Mouse (Mus musculus): ENCODE measurements around the gene Spsb3. TPM values are rescaled to one million over a fixed set of nuclear protein-coding genes. Genes with fewer than 3 reads are reported as not detected.

The Spsb3 gene
- polyA plus RNA-seq, 1 experiment = 76.9 TPM

DNA sequence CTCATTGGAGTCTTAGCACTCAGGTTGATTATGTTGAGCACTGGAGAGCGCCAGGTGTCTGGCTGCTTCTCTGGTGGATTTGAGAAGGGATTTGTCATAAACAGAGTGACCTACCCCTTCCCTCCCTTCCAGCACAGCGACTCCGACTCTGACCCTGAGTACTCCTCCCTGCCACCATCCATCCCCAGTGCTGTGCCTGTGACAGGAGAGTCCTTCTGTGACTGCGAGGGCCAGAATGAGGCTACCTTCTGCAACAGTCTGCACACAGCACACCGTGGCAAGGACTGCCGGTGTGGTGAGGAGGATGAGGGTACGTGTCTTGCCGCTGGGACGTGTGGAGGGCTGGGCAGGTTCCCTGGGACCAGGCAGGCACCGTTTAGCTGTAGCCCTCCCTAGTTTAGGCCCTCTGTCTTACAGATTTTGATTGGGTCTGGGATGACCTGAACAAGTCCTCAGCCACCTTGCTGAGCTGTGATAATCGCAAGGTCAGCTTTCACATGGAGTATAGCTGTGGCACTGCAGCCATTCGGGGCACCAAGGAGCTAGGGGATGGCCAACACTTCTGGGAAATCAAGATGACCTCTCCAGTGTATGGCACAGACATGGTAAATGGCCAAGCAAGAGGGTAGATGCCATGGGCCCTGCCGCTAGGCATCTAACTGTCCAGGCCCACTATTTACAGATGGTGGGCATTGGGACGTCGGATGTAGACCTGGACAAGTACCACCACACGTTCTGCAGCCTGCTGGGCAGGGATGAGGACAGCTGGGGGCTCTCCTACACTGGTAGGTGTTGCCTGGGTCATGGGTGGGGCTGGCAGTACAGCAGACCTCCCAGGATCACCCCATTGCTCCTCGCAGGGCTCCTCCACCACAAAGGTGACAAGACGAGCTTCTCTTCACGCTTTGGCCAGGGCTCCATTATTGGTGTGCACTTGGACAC, 4.0 kb downstream of the Spsb3 start:
- H3K27me3 ChIP-seq (ENCODE audit: control insufficient read depth, insufficient read depth, low read length) = no peaks in the 10 kb centered on the region
- TF ChIP-seq CTCF (IDR thresholded peaks at IDR 0.05; ENCODE audit: extremely low read depth, insufficient read depth, insufficient read length, insufficient replicate concordance) (no peak), POLR2A (IDR thresholded peaks at IDR 0.05; ENCODE audit: low read depth, low read length) (no peak)
- DNase-seq (ENCODE audit: low read depth in 1 of 2, low spot score in 2 of 2) = no peak
- peaks cover 14% of the 10 kb centered on the region for H3K4me1 ChIP-seq (ENCODE audit: control insufficient read depth, insufficient read depth, insufficient read length)
- H3K36me3 ChIP-seq (ENCODE audit: control insufficient read depth, insufficient read depth, low read length) = peaks cover 19% of the 10 kb centered on the region
- 89% methylated on average over 19 of the region's 19 CpGs for WGBS
- no peak overlapping the region for H3K27ac ChIP-seq (ENCODE audit: insufficient read depth, low read length)
- no peak overlapping the region for H3K4me3 ChIP-seq (ENCODE audit: extremely low read depth, insufficient read depth, insufficient read length)

DNA sequence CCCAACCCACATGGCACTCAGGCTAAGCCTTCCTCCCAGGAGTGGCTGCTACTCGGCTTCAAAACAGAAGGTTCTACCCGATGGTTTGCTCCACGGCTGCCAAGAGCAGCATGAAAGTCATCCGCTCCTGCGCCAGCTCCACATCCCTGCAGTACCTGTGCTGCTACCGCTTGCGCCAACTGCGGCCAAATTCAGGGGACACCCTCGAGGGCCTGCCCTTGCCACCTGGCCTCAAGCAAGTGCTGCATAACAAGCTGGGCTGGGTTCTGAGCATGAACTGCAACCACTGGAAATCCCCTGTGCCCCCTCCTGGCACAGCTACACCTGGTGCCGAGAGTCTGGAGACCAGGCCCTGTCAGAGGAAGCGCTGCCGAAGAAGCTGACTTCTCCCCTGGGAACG, 4.9 kb downstream of the Spsb3 start:
- Histone ChIP-seq H3K4me3 (ENCODE audit: extremely low read depth, insufficient read depth, insufficient read length) (no peak overlapping the region), H3K36me3 (ENCODE audit: control insufficient read depth, insufficient read depth, low read length) (peaks cover 19% of the 10 kb centered on the region), H3K27ac (ENCODE audit: insufficient read depth, low read length) (no peak overlapping the region), H3K27me3 (ENCODE audit: control insufficient read depth, insufficient read depth, low read length) (no peaks in the 10 kb centered on the region), H3K4me1 (ENCODE audit: control insufficient read depth, insufficient read depth, insufficient read length) (peaks cover 13% of the 10 kb centered on the region)
- TF ChIP-seq POLR2A (IDR thresholded peaks at IDR 0.05; ENCODE audit: low read depth, low read length) (no peak), CTCF (IDR thresholded peaks at IDR 0.05; ENCODE audit: extremely low read depth, insufficient read depth, insufficient read length, insufficient replicate concordance) (no peak)
- 75% methylated on average over 13 of the region's 13 CpGs for WGBS
- DNase-seq (ENCODE audit: low read depth in 1 of 2, low spot score in 2 of 2) = no peak

DNA sequence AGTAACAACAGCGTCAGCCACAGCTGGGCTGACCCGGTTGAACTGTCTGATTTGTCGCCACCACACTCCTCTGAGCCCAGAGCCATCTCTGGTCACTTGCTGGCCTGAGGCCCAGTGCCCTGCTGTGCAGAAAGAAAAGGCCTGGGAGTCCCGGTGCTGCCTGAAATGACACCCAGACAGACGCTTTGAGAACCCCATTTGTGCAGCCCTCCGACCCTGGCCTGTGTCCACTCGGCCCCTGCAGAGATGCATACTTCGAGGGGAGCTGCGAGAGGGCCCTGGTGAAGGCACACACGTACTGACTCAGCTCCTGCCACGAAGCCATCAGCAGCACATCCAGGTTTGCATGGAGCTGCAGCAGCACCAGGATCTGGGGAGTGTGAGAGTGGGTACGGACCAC, 6.3 kb downstream of the Spsb3 start:
- peaks cover 15% of the 10 kb centered on the region for H3K4me1 ChIP-seq (ENCODE audit: control insufficient read depth, insufficient read depth, insufficient read length)
- no peak for DNase-seq (ENCODE audit: low read depth in 1 of 2, low spot score in 2 of 2)
- WGBS = 95% methylated on average over 12 of the region's 12 CpGs
- H3K27me3 ChIP-seq (ENCODE audit: control insufficient read depth, insufficient read depth, low read length) = no peaks in the 10 kb centered on the region
- H3K36me3 ChIP-seq (ENCODE audit: control insufficient read depth, insufficient read depth, low read length) = peaks cover 19% of the 10 kb centered on the region
- H3K4me3 ChIP-seq (ENCODE audit: extremely low read depth, insufficient read depth, insufficient read length) = no peak overlapping the region
- no peak for TF ChIP-seq POLR2A (IDR thresholded peaks at IDR 0.05; ENCODE audit: low read depth, low read length)
- TF ChIP-seq CTCF (IDR thresholded peaks at IDR 0.05; ENCODE audit: extremely low read depth, insufficient read depth, insufficient read length, insufficient replicate concordance) = no peak
- H3K27ac ChIP-seq (ENCODE audit: insufficient read depth, low read length) = no peak overlapping the region

DNA sequence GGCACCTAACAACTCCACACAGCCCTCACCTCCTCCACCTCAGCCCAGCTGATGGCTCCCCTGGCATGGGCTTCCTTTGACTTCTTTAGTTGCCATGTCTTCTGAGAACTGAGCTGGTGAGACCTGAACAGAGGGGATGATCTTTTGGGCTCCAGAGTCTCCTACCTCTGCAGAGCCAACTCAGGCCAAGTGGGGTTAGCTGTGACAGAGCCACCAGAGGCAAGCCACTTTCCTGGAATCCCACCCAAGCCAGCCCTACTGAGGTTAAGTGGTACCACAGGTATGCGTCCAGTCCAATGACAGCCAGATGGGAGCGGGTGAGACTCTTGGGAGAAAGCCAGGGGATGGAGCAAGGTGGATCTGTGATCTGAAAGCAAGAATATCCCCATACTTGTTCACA, 6.8 kb downstream of the Spsb3 start:
- Histone ChIP-seq H3K4me3 (ENCODE audit: extremely low read depth, insufficient read depth, insufficient read length) (no peak overlapping the region), H3K4me1 (ENCODE audit: control insufficient read depth, insufficient read depth, insufficient read length) (peaks cover 14% of the 10 kb centered on the region), H3K36me3 (ENCODE audit: control insufficient read depth, insufficient read depth, low read length) (peaks cover 19% of the 10 kb centered on the region), H3K27me3 (ENCODE audit: control insufficient read depth, insufficient read depth, low read length) (no peaks in the 10 kb centered on the region), H3K27ac (ENCODE audit: insufficient read depth, low read length) (no peak overlapping the region)
- WGBS = 91% methylated on average over 2 of the region's 2 CpGs
- TF ChIP-seq POLR2A (IDR thresholded peaks at IDR 0.05; ENCODE audit: low read depth, low read length) = no peak
- no peak for TF ChIP-seq CTCF (IDR thresholded peaks at IDR 0.05; ENCODE audit: extremely low read depth, insufficient read depth, insufficient read length, insufficient replicate concordance)
- no peak for DNase-seq (ENCODE audit: low read depth in 1 of 2, low spot score in 2 of 2)

DNA sequence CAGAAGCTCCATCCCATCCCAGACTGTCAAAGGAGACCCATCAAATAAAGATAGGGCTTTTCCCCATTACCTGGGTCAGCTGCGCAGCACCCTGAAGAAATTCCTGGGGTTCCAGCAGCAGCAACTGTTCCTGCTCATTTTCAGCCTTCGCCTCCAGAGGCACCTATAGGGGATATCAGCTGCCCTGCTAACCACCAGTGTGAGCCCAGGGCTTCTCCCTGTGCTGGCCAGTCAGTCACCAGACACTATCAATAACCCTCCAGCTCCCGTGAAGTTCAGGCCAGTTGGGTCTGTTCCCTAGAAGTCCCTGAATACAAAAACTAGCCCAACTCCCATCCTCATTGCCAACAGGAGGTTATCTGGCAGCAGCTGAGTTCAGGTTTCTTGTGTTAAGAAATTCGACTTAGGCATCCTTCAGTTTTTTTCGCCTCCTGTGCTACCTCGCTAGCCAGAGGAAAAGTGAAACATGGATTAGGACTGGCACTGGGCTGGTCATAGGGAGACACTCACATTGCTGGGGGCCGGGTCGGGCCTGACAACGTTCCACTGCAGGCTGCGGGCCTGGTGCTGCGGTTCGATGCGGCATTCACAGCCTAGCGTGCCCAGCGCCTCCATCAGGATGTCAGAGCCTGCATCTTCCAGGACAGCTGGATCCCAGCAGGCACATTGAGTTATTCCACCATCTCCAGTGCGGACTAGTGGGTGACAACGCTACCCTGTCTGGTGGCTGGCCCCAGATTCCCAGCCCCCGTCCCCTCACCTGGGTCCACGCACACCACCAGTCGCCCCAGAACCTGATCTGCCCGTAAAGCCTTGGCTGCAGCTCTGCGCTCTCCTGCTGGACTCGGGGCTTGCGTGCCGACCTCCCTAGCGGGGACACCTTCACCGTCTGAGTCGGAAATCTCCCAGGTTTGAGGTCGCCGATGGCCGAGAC, 7.9 kb downstream of the Spsb3 start:
- Histone ChIP-seq H3K4me3 (ENCODE audit: extremely low read depth, insufficient read depth, insufficient read length) (peak overlapping the region; percentile 86), H3K27ac (ENCODE audit: insufficient read depth, low read length) (peak overlapping the region; percentile 91), H3K36me3 (ENCODE audit: control insufficient read depth, insufficient read depth, low read length) (peaks cover 19% of the 10 kb centered on the region), H3K4me1 (ENCODE audit: control insufficient read depth, insufficient read depth, insufficient read length) (peaks cover 14% of the 10 kb centered on the region), H3K27me3 (ENCODE audit: control insufficient read depth, insufficient read depth, low read length) (no peaks in the 10 kb centered on the region)
- no peak for DNase-seq (ENCODE audit: low read depth in 1 of 2, low spot score in 2 of 2)
- TF ChIP-seq POLR2A (IDR thresholded peaks at IDR 0.05; ENCODE audit: low read depth, low read length) = no peak
- TF ChIP-seq CTCF (IDR thresholded peaks at IDR 0.05; ENCODE audit: extremely low read depth, insufficient read depth, insufficient read length, insufficient replicate concordance) = no peak
- 13% methylated on average over 30 of the region's 31 CpGs for WGBS

DNA sequence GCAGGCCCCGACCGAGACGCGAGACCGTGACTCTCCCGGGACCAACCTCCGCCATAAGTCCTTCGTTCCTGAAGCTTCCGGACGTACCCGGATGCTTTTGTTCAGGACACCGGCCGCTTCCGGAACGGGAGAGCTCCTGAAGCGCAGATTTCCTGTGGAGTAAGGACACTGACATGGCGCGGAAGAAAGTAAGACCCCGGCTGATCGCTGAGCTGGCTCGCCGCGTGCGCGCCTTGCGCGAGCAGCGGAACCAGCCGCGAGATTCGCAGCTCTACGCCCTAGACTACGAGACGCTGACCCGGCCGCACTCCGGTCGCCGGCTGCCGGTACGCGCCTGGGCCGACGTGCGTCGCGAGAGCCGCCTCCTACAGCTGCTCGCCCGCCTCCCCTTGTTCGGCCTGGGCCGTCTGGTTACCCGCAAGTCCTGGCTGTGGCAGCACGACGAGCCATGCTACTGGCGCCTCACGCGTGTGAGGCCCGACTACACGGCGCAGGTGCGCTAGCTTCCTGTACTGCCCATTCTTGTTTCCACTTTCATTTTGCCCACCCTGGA, 8.6 kb downstream of the Spsb3 start, which contains the start of the genes Eme2 and Mrps34:
Eme2 (minus strand) TSS at position 93 of the 553 bp plus-strand sequence.
Mrps34 (plus strand) TSS at position 122 of the 553 bp plus-strand sequence.
- Histone ChIP-seq H3K36me3 (ENCODE audit: control insufficient read depth, insufficient read depth, low read length) (peaks cover 25% of the 10 kb centered on the region), H3K4me3 (ENCODE audit: extremely low read depth, insufficient read depth, insufficient read length) (peak within 1 kb of the TSS; percentile 86), H3K27ac (ENCODE audit: insufficient read depth, low read length) (peak within 1 kb of the TSS; percentile 91), H3K4me1 (ENCODE audit: control insufficient read depth, insufficient read depth, insufficient read length) (peaks cover 14% of the 10 kb centered on the region), H3K27me3 (ENCODE audit: control insufficient read depth, insufficient read depth, low read length) (no peaks in the 10 kb centered on the region)
- DNase-seq (ENCODE audit: low read depth in 1 of 2, low spot score in 2 of 2) = peak; percentile 49 to 54
- TF ChIP-seq POLR2A (IDR thresholded peaks at IDR 0.05; ENCODE audit: low read depth, low read length) (peak; percentile 27; the same call in 1 of the 2 replicates), CTCF (IDR thresholded peaks at IDR 0.05; ENCODE audit: extremely low read depth, insufficient read depth, insufficient read length, insufficient replicate concordance) (no peak)
- under 1% methylated on average over 62 of the region's 62 CpGs for WGBS
